Mouse (Mus musculus): ENCODE results near the gene Nae1.
"Not testable (repeated sequence)": the region's sequence is repeated elsewhere in the genome, so short reads cannot be mapped to it uniquely, and the experiment has no call there.

Gene Nae1

DNA sequence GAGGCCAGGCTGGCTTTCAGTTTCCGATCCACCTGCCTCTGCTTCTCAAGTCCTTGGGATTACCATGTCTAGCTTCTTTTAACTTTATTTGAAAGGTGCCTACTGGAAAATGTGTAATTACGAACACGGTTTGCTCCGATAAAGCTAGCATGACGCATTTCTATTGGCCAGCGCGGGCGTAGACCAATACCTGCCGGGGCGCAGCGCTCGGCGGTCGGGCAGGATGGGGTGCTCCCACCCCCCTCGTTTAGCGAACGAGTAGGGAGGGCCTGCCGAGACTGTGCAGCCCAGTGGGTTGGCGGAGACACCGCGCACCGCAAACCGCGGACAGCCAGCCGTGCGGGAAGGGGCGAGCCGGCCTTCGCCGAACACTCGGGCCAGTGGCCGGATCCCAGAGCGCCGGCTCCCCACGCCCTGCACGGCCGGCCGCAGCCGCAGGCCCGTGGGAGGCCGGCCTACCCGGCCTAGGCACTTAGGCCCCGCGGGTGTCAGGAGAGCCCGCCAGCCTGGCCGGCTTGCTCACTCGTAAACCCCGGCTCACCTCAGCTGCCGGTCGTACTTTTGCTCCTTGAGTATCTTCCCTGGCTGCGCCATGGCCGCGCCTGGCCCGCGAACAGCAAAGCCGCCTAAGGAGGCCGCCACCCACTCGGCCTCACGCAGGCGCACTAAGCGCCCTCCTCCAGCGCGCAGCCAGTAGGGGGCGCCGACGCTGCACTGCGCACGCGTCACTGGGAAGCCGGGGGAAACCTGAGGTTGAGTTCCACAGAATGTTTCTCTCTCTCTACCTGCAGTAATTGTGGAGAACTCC lies at the start of gene Nae1, which contains the start of gene Car7:
Gene Nae1 (minus strand): TSS at position 667 of the 808 bp plus-strand sequence.
Gene Car7 (plus strand): TSS at position 719 of the 808 bp plus-strand sequence.
- DNase-seq (ENCODE audit: low spot score): peak; percentile 95

DNA sequence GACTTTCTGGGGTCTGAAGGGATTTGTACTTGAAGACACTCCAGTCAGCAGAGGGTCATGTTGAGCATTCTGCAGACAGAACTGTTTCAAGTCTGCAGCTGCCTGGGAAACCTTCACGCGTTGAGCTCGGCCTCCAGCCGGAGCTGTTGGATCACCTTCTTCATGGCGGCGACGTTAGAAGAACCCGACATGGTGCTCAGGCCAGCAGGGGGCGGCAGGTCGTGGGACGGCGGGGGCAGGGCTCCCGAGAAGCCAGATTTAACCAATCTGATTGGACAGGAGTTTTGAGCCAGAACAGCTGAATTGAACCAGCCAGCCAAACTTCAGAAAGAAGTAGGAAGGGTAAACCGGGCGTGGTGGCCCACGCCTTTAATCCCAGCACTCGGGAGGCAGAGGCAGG lies 43.2 kb upstream of the Nae1 start:
- DNase-seq (ENCODE audit: low spot score): not testable (repeated sequence)

DNA sequence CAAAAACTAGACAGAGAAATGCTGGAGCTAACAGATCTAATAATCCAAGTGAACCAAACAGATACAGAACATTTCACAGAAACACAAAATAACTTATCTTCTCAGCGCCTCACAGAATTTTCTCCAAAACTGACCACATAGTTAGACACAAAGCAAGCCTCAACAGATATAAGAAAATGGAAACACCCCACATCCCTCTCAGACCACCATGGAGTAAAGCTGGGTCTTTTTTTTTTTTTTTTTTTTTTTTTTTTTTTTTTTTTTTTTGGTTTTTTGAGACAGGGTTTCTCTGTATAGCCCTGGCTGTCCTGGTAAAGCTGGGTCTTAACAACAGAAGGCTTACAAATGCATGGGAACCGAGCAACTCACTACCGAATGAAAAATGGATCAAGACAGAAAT lies 42.4 kb upstream of the Nae1 start:
- DNase-seq (ENCODE audit: low spot score): no peak

DNA sequence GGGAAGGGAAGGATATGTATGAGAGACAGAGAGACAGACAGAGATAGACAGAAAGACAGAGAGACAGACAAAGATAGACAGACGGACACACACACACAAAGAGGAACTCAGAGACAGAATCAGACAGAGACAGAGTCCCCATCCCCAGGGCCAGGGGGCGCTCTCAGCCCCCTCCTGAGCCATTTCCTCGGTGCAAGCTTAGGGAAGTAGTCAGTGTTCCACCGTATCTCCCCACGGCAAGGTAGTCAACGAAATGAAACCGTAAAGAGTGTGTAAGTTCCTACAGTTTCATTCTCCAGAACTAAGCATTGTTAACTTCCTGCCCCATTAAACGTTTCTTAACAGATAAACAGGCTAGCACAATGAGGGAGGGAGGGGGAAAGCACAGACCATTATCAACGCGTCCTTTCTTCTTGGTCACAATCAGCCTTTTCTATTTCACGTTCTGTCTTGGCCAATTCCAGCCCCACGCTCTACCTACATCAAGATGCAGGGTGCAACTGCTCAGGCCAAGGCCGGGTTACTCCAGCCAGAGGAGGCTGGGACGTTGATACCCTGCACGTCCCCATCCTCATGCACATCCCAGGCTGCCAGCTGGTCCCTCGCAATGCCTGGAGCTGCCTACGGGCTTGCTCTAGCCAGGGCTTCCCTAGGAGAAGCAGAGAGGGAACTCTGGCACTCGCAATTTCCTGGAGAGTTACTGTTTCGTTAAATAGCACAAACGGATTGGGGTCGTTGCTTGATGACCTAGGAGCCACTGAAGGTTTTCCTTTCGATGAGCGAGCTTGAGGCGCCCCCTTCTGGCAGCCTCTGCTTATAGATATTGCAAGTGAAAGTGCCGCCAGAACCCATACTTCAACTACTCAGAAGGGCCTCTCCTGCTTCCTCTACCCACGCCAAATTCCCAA lies 36.3 kb upstream of the Nae1 start:
- peak; percentile 79 for DNase-seq (ENCODE audit: low spot score)

DNA sequence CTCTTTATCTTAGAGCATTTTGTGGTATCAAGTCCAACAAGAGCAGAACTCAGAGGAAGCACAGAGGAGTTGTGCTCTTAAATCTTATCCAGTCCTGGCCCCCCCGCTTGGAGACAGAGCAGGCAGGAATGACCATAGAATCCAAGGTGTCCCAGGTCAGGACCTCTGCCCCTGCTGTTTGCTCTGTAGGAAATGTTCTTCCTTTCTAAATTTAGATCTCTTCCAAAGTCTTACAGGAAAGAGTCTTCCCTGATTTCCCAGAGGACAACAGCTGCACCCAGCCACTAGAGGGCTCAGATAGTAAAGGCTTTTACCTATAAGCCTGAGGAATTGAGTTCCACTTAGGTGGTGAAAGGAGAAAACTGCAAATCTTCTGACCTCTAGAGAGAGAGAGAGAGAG lies 35.1 kb upstream of the Nae1 start:
- DNase-seq (ENCODE audit: low spot score): peak; percentile 38

DNA sequence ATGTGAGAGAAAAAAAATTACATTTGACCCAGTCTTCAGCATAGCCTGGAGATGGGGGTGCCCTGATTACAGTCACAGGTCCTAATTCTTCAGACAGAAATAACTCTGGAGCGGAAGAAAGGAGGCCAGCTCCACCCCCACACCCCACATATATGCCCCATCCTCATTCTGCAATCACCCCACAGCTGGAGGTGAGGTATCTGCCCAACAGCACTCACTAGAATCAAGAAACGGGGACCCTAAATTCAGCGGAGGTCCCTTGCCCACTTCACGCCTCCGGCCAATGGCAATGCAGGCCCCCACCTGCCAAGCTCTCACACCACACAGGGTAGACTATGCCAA lies 31.0 kb upstream of the Nae1 start:
- no peak for DNase-seq (ENCODE audit: low spot score)

- DNase-seq (ENCODE audit: low spot score): peak; percentile 92
Measured at GRCm38 (mm10) chr8:104564633-104565456, 30.4 kb upstream of the Nae1 start.

DNA sequence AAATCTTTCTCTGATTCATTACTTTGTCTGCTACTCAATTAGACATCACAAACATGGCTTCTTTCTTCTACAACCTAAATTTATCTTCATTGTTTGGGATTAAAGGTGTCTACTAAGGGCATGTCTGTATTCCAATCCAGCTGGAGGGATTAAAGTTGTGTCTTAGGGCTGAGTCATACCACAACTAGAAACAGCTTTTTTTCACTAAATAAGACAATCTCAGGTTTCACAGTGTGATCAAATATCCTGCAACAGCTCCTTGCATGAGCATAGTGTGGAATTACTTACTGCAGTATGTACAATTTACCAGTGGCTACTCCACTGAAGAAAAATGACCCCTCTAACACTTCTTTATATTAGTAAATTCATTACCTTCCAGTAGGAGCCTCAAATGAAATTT lies 26.3 kb upstream of the Nae1 start:
- DNase-seq (ENCODE audit: low spot score): no peak

DNA sequence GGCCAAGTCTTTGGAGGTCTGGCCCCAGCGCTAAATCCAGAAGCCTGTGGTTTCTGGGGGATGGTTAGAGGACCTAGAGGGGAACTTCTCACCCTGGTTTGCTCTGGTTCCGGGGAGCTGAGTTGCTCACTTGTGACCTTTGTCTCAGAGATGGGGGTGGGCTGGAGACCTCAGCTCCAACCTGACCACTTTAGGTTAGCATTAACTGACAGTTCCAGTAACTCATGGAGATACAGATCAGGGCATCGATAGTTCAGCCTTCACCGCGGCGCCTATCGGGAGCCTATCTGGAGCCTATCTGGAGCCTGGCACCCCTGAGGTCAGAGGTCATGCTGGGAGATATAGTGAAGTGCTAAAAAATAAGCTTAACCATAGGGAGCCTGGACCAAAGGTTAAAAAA lies 22.8 kb upstream of the Nae1 start:
- DNase-seq (ENCODE audit: low spot score): no peak

DNA sequence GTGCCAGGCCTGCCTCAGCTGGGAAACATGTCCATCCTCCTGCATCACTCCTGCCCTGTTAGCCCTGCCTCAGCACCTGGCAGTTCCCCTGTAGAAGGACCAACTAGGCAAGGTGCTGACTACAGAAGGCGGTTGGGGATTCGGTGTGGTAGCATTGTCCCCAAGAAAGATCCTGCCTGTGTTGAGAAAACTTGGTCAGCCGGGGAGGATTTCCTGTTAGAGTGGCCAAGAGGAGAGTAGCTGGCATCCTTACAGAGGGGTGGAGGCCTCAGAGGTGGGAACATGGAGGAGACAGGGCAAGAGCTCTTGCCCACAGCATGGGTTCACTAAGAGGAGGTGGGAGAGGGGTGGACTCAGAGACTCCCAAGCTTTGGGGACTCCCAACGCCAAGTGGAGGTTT lies 20.8 kb upstream of the Nae1 start:
- no peak for DNase-seq (ENCODE audit: low spot score)

- DNase-seq (ENCODE audit: low spot score): no peak
Measured at GRCm38 (mm10) chr8:104543440-104544045, 9.1 kb upstream of the Nae1 start.

DNA sequence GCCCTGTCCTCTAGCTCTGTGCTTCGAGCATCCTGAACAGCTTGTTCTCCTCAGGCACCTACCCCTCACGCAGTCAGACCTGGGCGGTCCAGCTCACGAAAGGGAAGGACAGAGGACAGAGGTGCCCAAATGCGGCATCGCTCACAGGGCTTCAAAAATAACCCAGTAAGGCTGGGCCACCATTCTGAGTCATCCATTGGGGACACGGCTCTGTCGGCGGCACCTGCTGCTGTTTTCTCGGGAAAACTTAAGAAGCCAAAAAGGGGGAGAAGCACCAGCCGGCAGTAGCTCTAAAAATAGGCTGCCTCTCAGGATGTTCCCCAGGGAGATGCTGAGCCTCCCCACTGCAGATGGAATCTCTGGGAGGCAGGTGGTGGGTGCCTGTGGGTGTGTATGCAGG lies 7.7 kb upstream of the Nae1 start:
- DNase-seq (ENCODE audit: low spot score): no peak

GRCm38 (mm10) chr8:104541515-104541880 lies 7.1 kb upstream of the Nae1 start:
- DNase-seq (ENCODE audit: low spot score): no peak

DNA sequence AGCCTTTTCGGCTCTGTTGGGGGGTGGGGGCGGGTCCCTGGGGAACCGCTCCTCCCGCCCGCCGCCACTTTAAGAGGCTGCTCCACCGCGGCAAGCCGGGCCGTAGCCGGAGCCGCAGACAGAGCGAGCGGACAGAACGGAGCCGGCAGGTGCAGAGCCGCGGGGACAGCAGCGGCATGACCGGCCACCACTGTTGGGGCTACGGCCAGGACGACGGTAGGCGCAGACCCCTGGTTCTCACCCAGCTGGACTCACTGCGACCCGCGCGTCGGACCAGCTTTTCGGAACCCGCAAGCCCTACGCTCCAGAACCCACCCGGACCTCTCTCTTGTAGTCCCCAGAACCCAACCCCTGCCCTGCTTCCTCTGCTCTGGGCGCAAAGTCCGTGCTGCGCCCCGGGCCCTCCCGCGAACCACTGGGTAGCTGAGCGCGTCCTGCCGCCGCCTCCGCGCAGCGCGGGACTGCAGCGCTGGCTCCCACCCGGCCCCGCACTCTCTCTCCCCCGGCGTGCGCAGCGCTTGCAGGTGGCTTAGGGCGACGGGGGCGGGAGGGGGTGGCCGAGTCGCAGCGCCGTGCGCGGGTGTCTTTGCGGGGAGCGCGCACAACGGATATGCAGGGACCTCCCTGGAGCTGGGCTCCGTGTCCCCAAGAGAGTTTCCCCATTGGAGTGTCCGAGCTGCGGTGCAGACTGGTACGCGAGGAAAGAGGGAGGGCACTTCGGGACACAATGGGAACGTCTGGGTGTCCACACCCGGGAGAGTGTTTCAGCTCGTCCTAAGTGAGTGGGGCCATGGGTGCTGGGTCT lies 6.5 kb upstream of the Nae1 start:
- no peak for DNase-seq (ENCODE audit: low spot score)

GRCm38 (mm10) chr8:104540238-104540637 lies 5.8 kb upstream of the Nae1 start:
- no peak for DNase-seq (ENCODE audit: low spot score)

DNA sequence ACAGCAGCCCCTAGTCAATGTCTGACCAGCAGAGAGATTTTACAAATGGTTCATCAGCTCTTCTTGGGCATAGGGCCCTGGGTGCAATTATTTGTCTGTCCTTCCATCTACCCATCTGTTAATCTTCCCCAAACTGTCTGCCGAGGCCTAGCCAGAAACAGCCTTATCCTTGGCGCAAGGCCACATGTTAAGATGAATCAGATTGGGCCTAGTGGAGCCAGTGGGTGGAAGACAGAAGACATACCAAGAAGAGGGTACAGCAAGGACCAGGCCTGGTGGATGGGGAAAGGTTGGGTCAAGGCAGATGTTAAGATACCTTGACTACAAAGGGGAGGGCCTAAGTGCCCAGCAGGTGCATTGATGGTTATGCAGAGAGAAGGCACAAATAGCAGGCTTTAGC lies 5.1 kb upstream of the Nae1 start:
- no peak for DNase-seq (ENCODE audit: low spot score)

DNA sequence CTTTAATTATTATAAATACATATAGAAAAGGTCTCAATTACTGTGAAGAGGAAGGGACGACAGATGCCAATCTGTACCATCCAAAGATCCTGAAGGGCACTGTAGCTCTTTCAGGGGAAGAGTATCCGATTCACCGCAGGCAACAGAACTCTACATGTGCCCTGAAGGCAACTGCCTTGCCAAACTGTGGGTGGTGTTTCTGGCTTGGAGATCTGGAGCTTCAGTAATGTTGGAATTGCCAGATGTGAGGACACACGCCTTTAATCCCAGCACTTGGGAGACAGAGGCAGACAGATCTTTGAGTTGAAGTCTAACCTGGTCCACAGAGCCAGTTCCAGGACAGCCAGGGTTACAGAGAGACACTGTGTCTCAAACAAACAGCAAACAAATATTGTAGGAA lies 4.5 kb upstream of the Nae1 start:
- DNase-seq (ENCODE audit: low spot score): no peak

- no peak for DNase-seq (ENCODE audit: low spot score)
Measured at GRCm38 (mm10) chr8:104536028-104536427, 1.6 kb upstream of the Nae1 start.

DNA sequence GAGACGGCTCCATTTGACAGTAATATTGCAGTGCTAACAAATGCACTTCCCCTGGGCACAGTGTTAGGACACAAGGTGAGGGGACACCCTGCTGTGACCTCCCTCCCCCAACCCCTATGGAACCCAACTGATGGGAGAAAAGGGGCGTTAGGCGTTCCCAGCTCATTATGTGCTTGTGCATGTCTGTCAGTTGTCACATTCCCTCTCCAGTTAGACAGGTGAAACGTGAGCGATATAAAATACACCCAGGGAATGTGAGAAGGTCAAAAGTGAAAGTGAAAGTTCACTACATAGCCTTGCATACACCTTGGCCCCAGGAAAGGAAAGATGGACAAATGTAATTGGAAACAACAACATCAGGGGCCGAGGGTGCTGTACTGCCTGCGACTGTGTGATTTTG lies 941 bp upstream of the Nae1 start:
- peak; percentile 23 for DNase-seq (ENCODE audit: low spot score)

DNA sequence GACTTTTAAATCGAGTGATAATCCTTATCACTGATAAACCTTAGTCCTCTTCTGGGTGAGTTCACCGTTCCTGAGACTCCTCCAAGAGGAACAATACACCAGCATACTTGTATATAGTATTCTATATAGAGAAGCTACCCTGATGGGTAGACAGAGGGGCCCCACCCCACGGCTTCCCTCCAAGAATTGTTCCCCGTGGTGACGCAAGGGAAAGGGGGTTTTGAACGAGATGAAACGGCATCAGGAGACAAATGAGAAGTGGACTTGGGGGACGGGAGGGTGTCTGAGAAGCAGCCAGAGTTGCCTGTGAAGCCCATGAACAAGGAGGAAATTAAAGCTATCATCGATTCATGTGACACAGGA lies 323 bp upstream of the Nae1 start:
- DNase-seq (ENCODE audit: low spot score): no peak

- no peak for DNase-seq (ENCODE audit: low spot score)
Measured at GRCm38 (mm10) chr8:104533551-104533950, 886 bp downstream of the Nae1 start.
